Mouse (Mus musculus): ENCODE data around the gene Olfr533. TPM values are rescaled to one million over a fixed set of nuclear protein-coding genes. Genes with fewer than 3 reads are reported as not detected.

The Olfr533 gene
- polyA plus RNA-seq (2012; rRNA removed) = not detected in 2 replicates

GRCm38 (mm10) chr7:140463070-140463469, at the start of gene Olfr533:
Olfr533 (plus strand) TSS chr7:140463370.

DNA sequence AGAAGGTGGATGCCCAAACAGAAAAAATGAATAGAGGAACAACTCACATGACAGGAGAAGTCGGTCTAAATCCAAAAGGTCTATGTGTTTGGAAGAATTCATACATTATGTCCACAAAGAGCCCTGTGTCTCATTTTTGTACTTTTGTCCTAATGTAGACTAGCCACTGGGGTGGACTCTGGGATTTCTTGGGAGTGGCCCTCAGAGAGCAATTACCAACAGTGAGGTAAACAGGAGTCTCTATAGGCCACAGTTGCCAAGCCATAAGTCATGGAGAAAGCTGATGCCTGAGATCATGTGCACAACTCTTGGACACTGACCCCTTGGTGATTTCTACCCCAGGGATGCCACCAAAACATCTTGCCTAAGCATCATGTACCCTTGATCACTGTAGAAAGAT, 41.6 kb upstream of the Olfr533 start, which contains the start of gene Olfr532:
TSS of gene Olfr532 (minus strand) at position 101 of the 400 bp plus-strand sequence.

GRCm38 (mm10) chr7:140483916-140484315, 20.7 kb downstream of the Olfr533 start, which contains the start of gene Olfr535:
Olfr535 (plus strand) TSS chr7:140484216.

DNA sequence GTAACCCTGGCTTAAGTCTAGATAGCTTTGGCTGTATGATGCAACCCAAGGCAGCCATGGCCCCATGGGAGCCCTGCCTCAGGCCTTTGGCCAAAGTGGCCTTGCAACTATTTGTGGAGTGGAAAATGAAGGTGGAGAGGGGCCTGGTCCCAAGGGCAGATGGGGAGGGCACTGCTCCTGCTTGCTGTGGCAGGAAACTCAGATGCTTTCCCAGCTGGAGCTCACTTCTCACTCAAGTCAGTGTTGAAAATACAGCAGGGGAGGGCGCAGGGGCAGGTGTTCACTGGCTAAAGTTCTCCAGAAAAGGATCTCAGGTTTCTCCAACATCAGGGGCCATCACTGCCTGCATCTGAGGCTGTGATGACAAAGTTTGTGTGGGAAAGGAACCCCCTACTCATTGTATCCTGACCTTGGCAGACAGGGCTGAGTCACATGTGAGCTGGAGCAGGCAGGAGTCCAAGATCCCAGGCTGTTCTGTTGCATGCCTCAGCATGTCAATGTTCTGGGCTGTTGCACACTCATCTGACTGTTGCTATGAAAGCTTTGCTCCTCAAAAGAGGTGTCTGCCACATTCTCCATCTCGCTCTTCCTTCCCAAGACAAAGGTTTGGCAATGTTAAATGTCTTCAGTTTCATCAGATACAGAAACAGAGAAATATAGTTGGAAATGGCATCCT, 44.3 kb downstream of the Olfr533 start, which contains the start of gene Olfr536:
TSS of gene Olfr536 (minus strand) at position 51 of the 676 bp plus-strand sequence.

Other genes starting within 250 kb of the Olfr533 start
- 0.04 TPM in 1 of 2 replicates, not detected in the other for gene Cd163l1, start 245.1 kb upstream of the Olfr533 start, polyA plus RNA-seq (2012; rRNA removed)
- gene 5830411N06Rik, start 216.1 kb upstream of the Olfr533 start, polyA plus RNA-seq (2012; rRNA removed) = not detected in 2 replicates
- gene Olfr525, start 142.5 kb upstream of the Olfr533 start, polyA plus RNA-seq (2012; rRNA removed) = not detected in 2 replicates
- gene Olfr527, start 129.4 kb upstream of the Olfr533 start, polyA plus RNA-seq (2012; rRNA removed) = not detected in 2 replicates
- not detected in 2 replicates for gene Olfr60, start 101.7 kb upstream of the Olfr533 start, polyA plus RNA-seq (2012; rRNA removed)
- gene Olfr530, start 87.0 kb upstream of the Olfr533 start, polyA plus RNA-seq (2012; rRNA removed) = not detected in 2 replicates
- gene Olfr531, start 60.5 kb upstream of the Olfr533 start, polyA plus RNA-seq (2012; rRNA removed) = not detected in 2 replicates
- gene Olfr532, start 41.7 kb upstream of the Olfr533 start, polyA plus RNA-seq (2012; rRNA removed) = not detected in 2 replicates
- gene Olfr535, start 20.8 kb downstream of the Olfr533 start, polyA plus RNA-seq (2012; rRNA removed) = not detected in 2 replicates
- not detected in 2 replicates for gene Olfr536, start 44.0 kb downstream of the Olfr533 start, polyA plus RNA-seq (2012; rRNA removed)
- gene Olfr538, start 104.5 kb downstream of the Olfr533 start, polyA plus RNA-seq (2012; rRNA removed) = not detected in 2 replicates
- gene Olfr46, start 137.9 kb downstream of the Olfr533 start, polyA plus RNA-seq (2012; rRNA removed) = not detected in 2 replicates
- not detected in 2 replicates for gene Olfr61, start 165.6 kb downstream of the Olfr533 start, polyA plus RNA-seq (2012; rRNA removed)
- not detected in 2 replicates for gene Olfr53, start 183.1 kb downstream of the Olfr533 start, polyA plus RNA-seq (2012; rRNA removed)
- gene Olfr539, start 196.6 kb downstream of the Olfr533 start, polyA plus RNA-seq (2012; rRNA removed) = under 0.01 TPM in 2 replicates
- gene Olfr45, start 218.6 kb downstream of the Olfr533 start, polyA plus RNA-seq (2012; rRNA removed) = not detected in 2 replicates
- not detected in 2 replicates for gene Olfr541, start 233.9 kb downstream of the Olfr533 start, polyA plus RNA-seq (2012; rRNA removed)

Data from central nervous system, embryonic 11.5 days (tissue).